Mouse (Mus musculus) MEL (cell line): Measurements from ENCODE around the gene Slc25a54. TPM values are rescaled to one million over a fixed set of nuclear protein-coding genes. Genes with fewer than 3 reads are reported as not detected.

Experiments
- DNase-seq: peaks from one replicate; pipeline ENCODE4 v3.0.0; 2011; ENCODE audit warnings: low read depth, low spot score
- H3K27ac ChIP-seq: 2 replicates; pipeline ENCODE4 v1.5.1; 2012; ENCODE audit warnings: low read depth, mild to moderate bottlenecking, control low read depth, low read length, moderate library complexity; ENCODE audit not compliant: control insufficient read depth
- H3K27me3 ChIP-seq, 2 experiments: fragments of 150-350 bp in 1 of 2; sonication (generic) in 1 of 2; 2 replicates each; pipeline ENCODE4 v1.6.1; 2012; ENCODE audit warnings: low read length in 2 of 2, mild to moderate bottlenecking in 2 of 2, improper control_type of control experiment in 1 of 2, moderate library complexity in 1 of 2; ENCODE audit not compliant: insufficient read depth in 2 of 2, control insufficient read depth in 1 of 2
- H3K36me3 ChIP-seq, 2 experiments: 2 replicates each; pipeline ENCODE4 v1.6.1; 2012 to 2014; ENCODE audit warnings: low read length in 2 of 2, improper control_type of control experiment in 1 of 2, inconsistent platforms in 1 of 2, mild to moderate bottlenecking in 1 of 2; ENCODE audit not compliant: insufficient read depth in 2 of 2, control insufficient read depth in 1 of 2
- H3K4me1 ChIP-seq, 2 experiments: fragments of 150-350 bp in 1 of 2; sonication (generic) in 1 of 2; 2 replicates each; pipeline ENCODE4 v1.6.1; 2012; ENCODE audit warnings: low read length in 2 of 2, improper control_type of control experiment in 1 of 2, mild to moderate bottlenecking in 1 of 2; ENCODE audit not compliant: insufficient read depth in 2 of 2, control insufficient read depth in 1 of 2
- H3K4me3 ChIP-seq, 2 experiments: fragments of 150-350 bp in 1 of 2; sonication (generic) in 1 of 2; 2 replicates each; pipeline ENCODE4 v1.5.1; 2012; ENCODE audit warnings: low read depth in 2 of 2, low read length in 2 of 2, mild to moderate bottlenecking in 2 of 2, moderate library complexity in 2 of 2, control low read depth in 1 of 2, improper control_type of control experiment in 1 of 2; ENCODE audit not compliant: control insufficient read depth in 1 of 2, insufficient read depth in 1 of 2
- H3K79me2 ChIP-seq: 2 replicates; pipeline ENCODE4 v1.6.1; 2012; ENCODE audit warnings: mild to moderate bottlenecking, low read length, moderate library complexity; ENCODE audit not compliant: control insufficient read depth, poor library complexity, insufficient read depth
- H3K9ac ChIP-seq: 2 replicates; pipeline ENCODE4 v1.6.1; 2012; ENCODE audit warnings: low read depth, mild to moderate bottlenecking, control low read depth, low read length, moderate library complexity; ENCODE audit not compliant: control insufficient read depth, poor library complexity, severe bottlenecking
- H3K9me3 ChIP-seq: fragments of 150-350 bp; sonication (generic); replicated peaks from 2 replicates; pipeline ENCODE4 v1.6.1; 2012; ENCODE audit warnings: mild to moderate bottlenecking, low read length, improper control_type of control experiment, moderate library complexity; ENCODE audit not compliant: insufficient read depth
- BHLHE40 ChIP-seq: IDR thresholded peaks from 2 replicates; pipeline ENCODE4 v1.6.1; 2012; ENCODE audit warnings: low read depth, mild to moderate bottlenecking, inconsistent platforms, low read length, improper control_type of control experiment, borderline replicate concordance
- E2F4 ChIP-seq: IDR thresholded peaks from 2 replicates; pipeline ENCODE4 v1.6.1; 2011; ENCODE audit warnings: low read depth, low read length, improper control_type of control experiment, borderline replicate concordance
- ELF1 ChIP-seq: IDR thresholded peaks from 2 replicates; pipeline ENCODE4 v1.6.1; 2014; ENCODE audit warnings: low read depth, mild to moderate bottlenecking, inconsistent platforms, low read length, improper control_type of control experiment, moderate library complexity
- EP300 ChIP-seq, 2 experiments: IDR thresholded peaks; 2 replicates each; pipeline ENCODE4 v1.6.1; 2011; ENCODE audit warnings: improper control_type of control experiment in 2 of 2, low read length in 2 of 2, low read depth in 1 of 2, mild to moderate bottlenecking in 1 of 2
- ETS1 ChIP-seq: IDR thresholded peaks from 2 replicates; pipeline ENCODE4 v1.6.1; 2012; ENCODE audit warnings: low read depth, mild to moderate bottlenecking, inconsistent platforms, low read length, improper control_type of control experiment, moderate library complexity
- GABPA ChIP-seq: IDR thresholded peaks from 2 replicates; pipeline ENCODE4 v1.6.1; 2012; ENCODE audit warnings: low read depth, mild to moderate bottlenecking, inconsistent platforms, low read length, improper control_type of control experiment, moderate library complexity
- GATA1 ChIP-seq: IDR thresholded peaks from 2 replicates; pipeline ENCODE4 v1.6.1; 2011; ENCODE audit warnings: low read depth, low read length, improper control_type of control experiment
- KAT2A ChIP-seq: conservative IDR thresholded peaks from 2 replicates; pipeline ENCODE4 v1.6.1; 2012; ENCODE audit warnings: low read depth, low read length, improper control_type of control experiment, inconsistent platforms
- MAX ChIP-seq: IDR thresholded peaks from 2 replicates; pipeline ENCODE4 v1.6.1; 2011; ENCODE audit warnings: low read length, improper control_type of control experiment
- MAZ ChIP-seq: IDR thresholded peaks from 2 replicates; pipeline ENCODE4 v1.6.1; 2012; ENCODE audit warnings: low read depth, mild to moderate bottlenecking, inconsistent platforms, low read length, improper control_type of control experiment
- MYB ChIP-seq: IDR thresholded peaks from 2 replicates; pipeline ENCODE4 v1.6.1; 2011; ENCODE audit warnings: mild to moderate bottlenecking, low read depth, low read length, improper control_type of control experiment
- NELFE ChIP-seq: IDR thresholded peaks from 2 replicates; pipeline ENCODE4 v1.6.1; 2011; ENCODE audit warnings: low read depth, low read length, improper control_type of control experiment
- POLR2A ChIP-seq, 2 experiments: IDR thresholded peaks; 2 replicates each; pipeline ENCODE4 v1.6.1; 2011 to 2012; ENCODE audit warnings: low read length in 2 of 2, mild to moderate bottlenecking in 2 of 2, control low read depth in 1 of 2, improper control_type of control experiment in 1 of 2, low read depth in 1 of 2, moderate library complexity in 1 of 2; ENCODE audit not compliant: control insufficient read depth in 1 of 2, insufficient read depth in 1 of 2, poor library complexity in 1 of 2
- POLR2AphosphoS2 ChIP-seq: IDR thresholded peaks from 2 replicates; pipeline ENCODE4 v1.6.1; 2011; ENCODE audit warnings: low read length, improper control_type of control experiment
- POLR2AphosphoS5 ChIP-seq: IDR thresholded peaks from 2 replicates; pipeline ENCODE4 v1.6.1; 2012; ENCODE audit warnings: low read depth, borderline replicate concordance, mild to moderate bottlenecking, inconsistent platforms, low read length, moderate library complexity, mixed read lengths
- RCOR1 ChIP-seq: IDR thresholded peaks from 2 replicates; pipeline ENCODE4 v1.6.1; 2012; ENCODE audit warnings: low read depth, mild to moderate bottlenecking, inconsistent platforms, low read length, improper control_type of control experiment
- SIN3A ChIP-seq: IDR thresholded peaks from 2 replicates; pipeline ENCODE4 v1.6.1; 2012; ENCODE audit warnings: low read length, improper control_type of control experiment, inconsistent platforms
- TCF12 ChIP-seq: IDR thresholded peaks from 2 replicates; pipeline ENCODE4 v1.6.1; 2014; ENCODE audit warnings: low read depth, mild to moderate bottlenecking, inconsistent platforms, low read length, improper control_type of control experiment, moderate library complexity
- USF1 ChIP-seq: IDR thresholded peaks from 2 replicates; pipeline ENCODE4 v1.6.1; 2014; ENCODE audit warnings: low read depth, mild to moderate bottlenecking, inconsistent platforms, low read length, improper control_type of control experiment, moderate library complexity
- USF2 ChIP-seq, 2 experiments: IDR thresholded peaks; 2 replicates each; pipeline ENCODE4 v1.6.1; 2011 to 2012; ENCODE audit warnings: improper control_type of control experiment in 2 of 2, low read length in 2 of 2, borderline replicate concordance in 1 of 2, inconsistent platforms in 1 of 2, low read depth in 1 of 2, mild to moderate bottlenecking in 1 of 2; ENCODE audit not compliant: insufficient read depth in 1 of 2
- polyA plus RNA-seq, 2 experiments: library from polyadenylated mRNA; stranded (reverse) in 1 of 2; unstranded in 1 of 2; fragments of >175 nt in 1 of 2; fragments of >200 nt in 1 of 2; gene quantifications; 2 replicates each; pipeline versions ENCODE4 v1.2.1 to v1.2.4; 2012; ENCODE audit warnings: low replicate concordance in 2 of 2, low read depth in 1 of 2; ENCODE audit not compliant: insufficient read length in 2 of 2, insufficient read depth in 1 of 2, missing spikeins in 1 of 2
- total RNA-seq: library from RNA; depleted of rRNA; stranded (reverse); fragments of 300-350 nt; gene quantifications from 2 replicates; pipeline ENCODE4 v1.2.3, GENCODE M21; 2012

Slc25a54 gene
- total and polyA plus RNA-seq, 3 experiments = not detected

- H3K4me1 ChIP-seq = peaks cover 0 to 19% of the 10 kb centered on the region in 2 experiments; a peak in 3 of 4 replicates
- peak; percentile 66 for DNase-seq
These were observed 42.6 kb downstream of the Slc25a54 start, which contains the start of gene Slc25a24 for GRCm38 (mm10) chr3:109122641-109123530. Gene Slc25a24 (plus strand): TSS chr3:109123149.

GRCm38 (mm10) chr3:109123531-109123981 is 43.3 kb downstream of the Slc25a54 start:
- Histone ChIP-seq H3K79me2 (peaks cover 3% of the 10 kb centered on the region; the same call in 1 of the 2 replicates), H3K4me3 (peak overlapping the region; percentile 93 to 97)
- TF ChIP-seq MAZ (0 out of 2 replicates have a peak, but pooled peaks have one; percentile 15), SIN3A (peak; percentile 48; the same call in 1 of the 2 replicates), GABPA (no peak), ETS1 (no peak)
- TF ChIP-seq, all 39 proteins: peak for 2
- Histone ChIP-seq H3K9ac (peak overlapping the region; percentile 83), H3K36me3 (peaks cover 0 to 12% of the 10 kb centered on the region in 2 experiments; a peak in 2 of 4 replicates), H3K27me3 (no peaks in the 10 kb centered on the region), H3K9me3 (no peaks in the 10 kb centered on the region), H3K27ac (peak overlapping the region; percentile 78), H3K4me1 (peaks cover 0 to 19% of the 10 kb centered on the region in 2 experiments; a peak in 3 of 4 replicates)
- peak; percentile 80 for DNase-seq

More at GRCm38 (mm10) chr3:109122641-109123530, 42.6 kb downstream of the Slc25a54 start, which contains the start of gene Slc25a24:
- Histone ChIP-seq H3K36me3 (peaks cover 0 to 12% of the 10 kb centered on the region in 2 experiments; a peak in 2 of 4 replicates), H3K9me3 (no peaks in the 10 kb centered on the region)
- TF ChIP-seq NELFE (0 out of 2 replicates have a peak, but pooled peaks have one; percentile 20), POLR2AphosphoS2 (no peak), MAX (0 out of 2 replicates have a peak, but pooled peaks have one; percentile 27), POLR2A (IDR thresholded peaks at IDR 0.05; ENCODE audit: control insufficient read depth in 1 of 2, insufficient read depth in 1 of 2, low read depth in 1 of 2, low read length in 2 of 2, poor library complexity in 1 of 2) (0 out of 4 replicates have a peak, but pooled peaks of 1 of the 2 experiments have one; percentile 30), ETS1 (0 out of 2 replicates have a peak, but pooled peaks have one; percentile 8), SIN3A (0 out of 2 replicates have a peak, but pooled peaks have one; percentile 47)
- TF ChIP-seq, all 39 proteins: peak for 5
- Histone ChIP-seq H3K27ac (peak within 1 kb of the TSS; percentile 78), H3K9ac (peak within 1 kb of the TSS; percentile 83), H3K79me2 (peaks cover 3% of the 10 kb centered on the region; the same call in 1 of the 2 replicates), H3K27me3 (no peaks in the 10 kb centered on the region), H3K4me3 (peak within 1 kb of the TSS; percentile 93 to 97)

GRCm38 (mm10) chr3:109124091-109124490 is 43.8 kb downstream of the Slc25a54 start:
- H3K4me3 ChIP-seq = peak overlapping the region; percentile 14 to 93
- peaks cover 0 to 19% of the 10 kb centered on the region in 2 experiments; a peak in 3 of 4 replicates for H3K4me1 ChIP-seq
- peak; percentile 69 for DNase-seq
- H3K27me3 ChIP-seq = no peaks in the 10 kb centered on the region
- H3K9ac ChIP-seq = peak overlapping the region; percentile 83
- H3K9me3 ChIP-seq = no peaks in the 10 kb centered on the region
- peak overlapping the region; percentile 78 for H3K27ac ChIP-seq
- H3K36me3 ChIP-seq = peaks cover 0 to 12% of the 10 kb centered on the region in 2 experiments; a peak in 2 of 4 replicates
- peaks cover 3% of the 10 kb centered on the region; the same call in 1 of the 2 replicates for H3K79me2 ChIP-seq
- 0 out of 2 replicates have a peak, but pooled peaks have one; percentile 11 for TF ChIP-seq BHLHE40
- no peak for TF ChIP-seq USF1
- TF ChIP-seq KAT2A = no peak
- TF ChIP-seq USF2 (IDR thresholded peaks at IDR 0.05; ENCODE audit: borderline replicate concordance in 1 of 2, insufficient read depth in 1 of 2, low read depth in 1 of 2, low read length in 2 of 2) = no peak
- TF ChIP-seq MYB = no peak
- no peak for TF ChIP-seq MAX
- peak; percentile 50; the same call in 1 of the 2 replicates for TF ChIP-seq RCOR1
- 0 out of 2 replicates have a peak, but pooled peaks have one; percentile 29 for TF ChIP-seq GATA1
- TF ChIP-seq E2F4 = no peak
- no peak for TF ChIP-seq TCF12
- TF ChIP-seq POLR2AphosphoS5 = no peak
- TF ChIP-seq EP300 (IDR thresholded peaks at IDR 0.05; ENCODE audit: low read depth in 1 of 2, low read length in 2 of 2) = peak in 1 of 2 experiments; percentile 31; a peak in 3 of 4 replicates
- 0 out of 2 replicates have a peak, but pooled peaks have one; percentile 15 for TF ChIP-seq ELF1
